Mouse (Mus musculus): ENCODE results near the gene Eif4e3. TPM values are rescaled to one million over a fixed set of nuclear protein-coding genes. Genes with fewer than 3 reads are reported as not detected.

The Eif4e3 gene
- polyA plus RNA-seq, 1 experiment, result 8.4 TPM

- H3K4me3 ChIP-seq (ENCODE audit: insufficient read depth, low read depth, low read length), result no peak overlapping the region
- no peak overlapping the region for H3K27ac ChIP-seq (ENCODE audit: insufficient read depth, low read depth, low read length)
- TF ChIP-seq CTCF (conservative IDR thresholded peaks at IDR 0.05; ENCODE audit: insufficient read depth, insufficient read length, low read depth, low read length), result no peak
- no peak for TF ChIP-seq POLR2A (IDR thresholded peaks at IDR 0.05; ENCODE audit: low read depth, low read length)
- no peaks in the 10 kb centered on the region for H3K4me1 ChIP-seq (ENCODE audit: control insufficient read depth, insufficient read depth, low read length)
- no peaks in the 10 kb centered on the region for H3K36me3 ChIP-seq (ENCODE audit: control insufficient read depth, insufficient read depth, low read length)
- no peaks in the 10 kb centered on the region for H3K27me3 ChIP-seq (replicated peaks; ENCODE audit: control insufficient read depth, insufficient read depth, low read length)
- no peak for DNase-seq
- 88% methylated on average over 11 of the region's 11 CpGs for WGBS
Measured at GRCm38 (mm10) chr6:99678108-99678507, 11.5 kb upstream of the Eif4e3 start.

- H3K27me3 ChIP-seq (replicated peaks; ENCODE audit: control insufficient read depth, insufficient read depth, low read length), result no peaks in the 10 kb centered on the region
- no peaks in the 10 kb centered on the region for H3K4me1 ChIP-seq (ENCODE audit: control insufficient read depth, insufficient read depth, low read length)
- WGBS, result 83% methylated on average over 8 of the region's 8 CpGs
- H3K4me3 ChIP-seq (ENCODE audit: insufficient read depth, low read depth, low read length), result no peak overlapping the region
- no peak for DNase-seq
- TF ChIP-seq CTCF (conservative IDR thresholded peaks at IDR 0.05; ENCODE audit: insufficient read depth, insufficient read length, low read depth, low read length), result no peak
- TF ChIP-seq POLR2A (IDR thresholded peaks at IDR 0.05; ENCODE audit: low read depth, low read length), result no peak
- H3K36me3 ChIP-seq (ENCODE audit: control insufficient read depth, insufficient read depth, low read length), result no peaks in the 10 kb centered on the region
- H3K27ac ChIP-seq (ENCODE audit: insufficient read depth, low read depth, low read length), result no peak overlapping the region
Measured at GRCm38 (mm10) chr6:99677325-99677724, 10.8 kb upstream of the Eif4e3 start.

DNA sequence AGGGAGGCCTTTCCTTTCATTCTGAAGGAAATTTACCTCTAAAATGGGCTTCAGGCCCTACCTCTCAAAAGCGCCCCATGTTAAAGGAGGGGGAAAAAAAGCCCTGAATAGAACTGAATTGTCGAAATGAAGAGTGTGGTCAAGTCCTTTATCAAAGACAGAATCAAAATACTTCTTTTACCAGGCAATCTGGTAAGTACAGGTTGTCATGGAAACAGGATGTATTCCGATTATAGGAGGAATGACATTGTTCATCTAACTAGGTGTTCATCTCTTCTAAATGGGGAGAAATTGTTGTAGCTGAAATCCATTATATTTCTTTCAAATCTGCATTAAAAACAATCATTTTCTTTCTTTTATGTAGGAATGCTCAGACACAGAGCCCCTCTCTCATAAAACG is 7.9 kb upstream of the Eif4e3 start:
- DNase-seq, result no peak
- WGBS, result 85% methylated on average over 4 of the region's 4 CpGs
- Histone ChIP-seq H3K27ac (ENCODE audit: insufficient read depth, low read depth, low read length) (no peak overlapping the region), H3K4me3 (ENCODE audit: insufficient read depth, low read depth, low read length) (no peak overlapping the region), H3K36me3 (ENCODE audit: control insufficient read depth, insufficient read depth, low read length) (no peaks in the 10 kb centered on the region), H3K4me1 (ENCODE audit: control insufficient read depth, insufficient read depth, low read length) (no peaks in the 10 kb centered on the region), H3K27me3 (replicated peaks; ENCODE audit: control insufficient read depth, insufficient read depth, low read length) (no peaks in the 10 kb centered on the region)
- TF ChIP-seq CTCF (conservative IDR thresholded peaks at IDR 0.05; ENCODE audit: insufficient read depth, insufficient read length, low read depth, low read length) (no peak), POLR2A (IDR thresholded peaks at IDR 0.05; ENCODE audit: low read depth, low read length) (no peak)

GRCm38 (mm10) chr6:99671768-99672167 is 5.2 kb upstream of the Eif4e3 start:
- WGBS, result 69% methylated on average over 3 of the region's 3 CpGs
- no peak overlapping the region for H3K4me3 ChIP-seq (ENCODE audit: insufficient read depth, low read depth, low read length)
- no peak for DNase-seq
- H3K27ac ChIP-seq (ENCODE audit: insufficient read depth, low read depth, low read length), result no peak overlapping the region
- no peaks in the 10 kb centered on the region for H3K36me3 ChIP-seq (ENCODE audit: control insufficient read depth, insufficient read depth, low read length)
- TF ChIP-seq CTCF (conservative IDR thresholded peaks at IDR 0.05; ENCODE audit: insufficient read depth, insufficient read length, low read depth, low read length), result peak; percentile 26; the same call in 1 of the 2 replicates
- no peak for TF ChIP-seq POLR2A (IDR thresholded peaks at IDR 0.05; ENCODE audit: low read depth, low read length)
- H3K4me1 ChIP-seq (ENCODE audit: control insufficient read depth, insufficient read depth, low read length), result no peaks in the 10 kb centered on the region
- no peaks in the 10 kb centered on the region for H3K27me3 ChIP-seq (replicated peaks; ENCODE audit: control insufficient read depth, insufficient read depth, low read length)

DNA sequence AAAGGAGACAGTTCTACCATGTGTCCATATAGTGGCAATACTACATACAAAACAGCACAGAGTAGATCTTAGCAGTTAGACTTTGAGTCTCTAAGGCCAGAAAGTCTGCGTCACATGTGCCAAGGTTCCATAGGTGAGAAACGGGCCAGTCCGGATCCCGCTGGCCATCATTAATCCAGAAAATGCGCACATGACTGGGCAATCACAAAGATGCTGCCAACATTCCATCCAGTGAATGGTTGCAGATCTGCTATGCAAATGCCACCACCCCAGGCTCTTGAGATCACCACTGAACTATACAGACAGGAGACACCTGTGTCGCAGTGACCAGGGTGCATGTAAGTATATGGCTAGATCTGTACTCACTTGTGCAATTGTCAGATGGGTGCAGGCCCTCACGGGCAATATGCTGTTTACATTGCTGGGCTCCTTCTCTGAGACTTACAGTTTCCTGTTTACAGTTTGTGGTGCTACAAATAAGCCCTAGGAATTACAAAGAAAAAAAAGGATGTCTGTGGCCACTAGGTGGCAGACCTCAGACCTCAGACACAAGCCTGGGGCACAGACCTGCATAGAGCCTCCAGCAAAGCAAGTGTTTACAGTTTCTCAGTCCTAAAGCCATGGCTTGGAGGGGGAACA is 4.0 kb upstream of the Eif4e3 start:
- H3K4me1 ChIP-seq (ENCODE audit: control insufficient read depth, insufficient read depth, low read length), result no peaks in the 10 kb centered on the region
- TF ChIP-seq POLR2A (IDR thresholded peaks at IDR 0.05; ENCODE audit: low read depth, low read length), result no peak
- peak; percentile 70 for TF ChIP-seq CTCF (conservative IDR thresholded peaks at IDR 0.05; ENCODE audit: insufficient read depth, insufficient read length, low read depth, low read length)
- H3K36me3 ChIP-seq (ENCODE audit: control insufficient read depth, insufficient read depth, low read length), result no peaks in the 10 kb centered on the region
- H3K27ac ChIP-seq (ENCODE audit: insufficient read depth, low read depth, low read length), result no peak overlapping the region
- no peaks in the 10 kb centered on the region for H3K27me3 ChIP-seq (replicated peaks; ENCODE audit: control insufficient read depth, insufficient read depth, low read length)
- peak; percentile 69 for DNase-seq
- 67% methylated on average over 7 of the region's 7 CpGs for WGBS
- H3K4me3 ChIP-seq (ENCODE audit: insufficient read depth, low read depth, low read length), result no peak overlapping the region

GRCm38 (mm10) chr6:99669481-99670325 is 3.1 kb upstream of the Eif4e3 start:
- no peak for TF ChIP-seq POLR2A (IDR thresholded peaks at IDR 0.05; ENCODE audit: low read depth, low read length)
- no peak for TF ChIP-seq CTCF (conservative IDR thresholded peaks at IDR 0.05; ENCODE audit: insufficient read depth, insufficient read length, low read depth, low read length)
- Histone ChIP-seq H3K27me3 (replicated peaks; ENCODE audit: control insufficient read depth, insufficient read depth, low read length) (no peaks in the 10 kb centered on the region), H3K4me1 (ENCODE audit: control insufficient read depth, insufficient read depth, low read length) (no peaks in the 10 kb centered on the region), H3K4me3 (ENCODE audit: insufficient read depth, low read depth, low read length) (no peak overlapping the region), H3K36me3 (ENCODE audit: control insufficient read depth, insufficient read depth, low read length) (no peaks in the 10 kb centered on the region), H3K27ac (ENCODE audit: insufficient read depth, low read depth, low read length) (no peak overlapping the region)
- WGBS, result 53% methylated on average over 5 of the region's 5 CpGs
- DNase-seq, result peak; percentile 67

- no peaks in the 10 kb centered on the region for H3K4me1 ChIP-seq (ENCODE audit: control insufficient read depth, insufficient read depth, low read length)
- no peak for DNase-seq
- 52% methylated on average over 8 of the region's 8 CpGs for WGBS
- H3K27ac ChIP-seq (ENCODE audit: insufficient read depth, low read depth, low read length), result no peak overlapping the region
- H3K27me3 ChIP-seq (replicated peaks; ENCODE audit: control insufficient read depth, insufficient read depth, low read length), result no peaks in the 10 kb centered on the region
- no peaks in the 10 kb centered on the region for H3K36me3 ChIP-seq (ENCODE audit: control insufficient read depth, insufficient read depth, low read length)
- no peak overlapping the region for H3K4me3 ChIP-seq (ENCODE audit: insufficient read depth, low read depth, low read length)
- TF ChIP-seq CTCF (conservative IDR thresholded peaks at IDR 0.05; ENCODE audit: insufficient read depth, insufficient read length, low read depth, low read length), result no peak
- TF ChIP-seq POLR2A (IDR thresholded peaks at IDR 0.05; ENCODE audit: low read depth, low read length), result no peak
Measured at GRCm38 (mm10) chr6:99667290-99667689, 719 bp upstream of the Eif4e3 start.

All from kidney, adult 2 months (tissue).